Mouse (Mus musculus) limb, embryonic 13.5 days (tissue): Measurements from ENCODE around the gene Ubox5. TPM values are rescaled to one million over a fixed set of nuclear protein-coding genes. Genes with fewer than 3 reads are reported as not detected.
A peak's percentile ranks its signal among the peaks of the same experiment; 100 is the strongest.

ENCODE experiments used
- ATAC-seq: fragments of 200-750 bp; cut with Nextera tagmentation; 2 replicates; pipeline ENCODE4 v1.8.0; 2017; ENCODE audit warnings: low read depth, moderate number of reproducible peaks, moderate TSS enrichment; ENCODE audit not compliant: low FRiP score
- H3K27ac ChIP-seq: fragments of 300-500 bp; sonication (generic); 2 replicates; pipeline ENCODE4 v1.5.1; 2015; ENCODE audit warnings: inconsistent platforms, mild to moderate bottlenecking, moderate library complexity
- H3K27me3 ChIP-seq: fragments of 300-500 bp; sonication (generic); 2 replicates; pipeline ENCODE4 v1.6.1; 2015; ENCODE audit warnings: mild to moderate bottlenecking, inconsistent platforms
- H3K36me3 ChIP-seq: fragments of 300-500 bp; sonication (generic); 2 replicates; pipeline ENCODE4 v1.6.1; 2015; ENCODE audit warnings: inconsistent platforms, mild to moderate bottlenecking, moderate library complexity
- H3K4me1 ChIP-seq: fragments of 300-500 bp; sonication (generic); 2 replicates; pipeline ENCODE4 v1.6.1; 2015; ENCODE audit warnings: inconsistent platforms
- H3K4me2 ChIP-seq: fragments of 300-500 bp; sonication (generic); replicated peaks from 2 replicates; pipeline ENCODE4 v1.6.1; 2015; ENCODE audit warnings: inconsistent platforms, mild to moderate bottlenecking, moderate library complexity
- H3K4me3 ChIP-seq: fragments of 300-500 bp; sonication (generic); 2 replicates; pipeline ENCODE4 v1.5.1; 2015; ENCODE audit warnings: moderate library complexity, mild to moderate bottlenecking, inconsistent platforms
- H3K9ac ChIP-seq: fragments of 300-500 bp; sonication (generic); 2 replicates; pipeline ENCODE4 v1.6.1; 2015; ENCODE audit warnings: mild to moderate bottlenecking, inconsistent platforms
- H3K9me3 ChIP-seq: fragments of 300-500 bp; sonication (generic); 2 replicates; pipeline ENCODE4 v1.6.1; 2016; ENCODE audit warnings: inconsistent platforms
- WGBS: fragments of 180-500 bp; shearing (Covaris S2); methylation state at CpG from one replicate; pipeline ENCODE4 v1.1.7; 2015; 5-methylcytosine and 5-hydroxymethylcytosine counted together
- polyA plus RNA-seq: library from polyadenylated mRNA; unstranded; fragments of >200 nt; fragmentation: Nextera tagmentation; extraction: Ambion mirVana; gene quantifications from 2 replicates; pipeline ENCODE4 v1.2.1, GENCODE M21; 2015

Ubox5 gene
- polyA plus RNA-seq, 1 experiment from 2014 or later: 15.0 TPM

DNA sequence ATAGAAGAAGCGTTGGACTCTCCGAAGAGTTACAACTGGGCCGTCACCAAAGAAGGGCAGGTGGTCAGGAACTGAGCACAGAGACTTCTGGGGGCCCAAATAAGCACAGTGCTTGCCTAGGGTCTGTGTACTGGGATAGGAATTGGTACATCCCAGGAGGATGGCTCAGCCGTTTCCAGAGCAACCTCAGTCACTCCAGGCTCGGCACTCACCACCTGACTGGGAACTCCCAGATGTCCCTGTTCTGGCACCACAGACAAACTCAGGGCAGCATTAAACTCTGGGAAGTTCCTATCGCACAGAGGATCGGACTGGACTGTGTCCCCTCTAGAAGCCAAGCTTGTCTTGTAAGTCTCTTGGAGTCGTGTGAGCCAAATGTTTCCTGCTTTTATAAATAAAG is 64.9 kb downstream of the Ubox5 start:
- peaks cover 21% of the 10 kb centered on the region for H3K4me1 ChIP-seq
- H3K9me3 ChIP-seq: no peaks in the 10 kb centered on the region
- no peaks in the 10 kb centered on the region for H3K27me3 ChIP-seq
- peak overlapping the region; percentile 94 for H3K4me2 ChIP-seq
- 72% methylated on average over 8 of the region's 8 CpGs for WGBS
- ATAC-seq: no peak
- H3K9ac ChIP-seq: peak overlapping the region; percentile 91
- no peak overlapping the region for H3K27ac ChIP-seq
- peaks cover 20% of the 10 kb centered on the region for H3K36me3 ChIP-seq
- H3K4me3 ChIP-seq: peak overlapping the region; percentile 94

DNA sequence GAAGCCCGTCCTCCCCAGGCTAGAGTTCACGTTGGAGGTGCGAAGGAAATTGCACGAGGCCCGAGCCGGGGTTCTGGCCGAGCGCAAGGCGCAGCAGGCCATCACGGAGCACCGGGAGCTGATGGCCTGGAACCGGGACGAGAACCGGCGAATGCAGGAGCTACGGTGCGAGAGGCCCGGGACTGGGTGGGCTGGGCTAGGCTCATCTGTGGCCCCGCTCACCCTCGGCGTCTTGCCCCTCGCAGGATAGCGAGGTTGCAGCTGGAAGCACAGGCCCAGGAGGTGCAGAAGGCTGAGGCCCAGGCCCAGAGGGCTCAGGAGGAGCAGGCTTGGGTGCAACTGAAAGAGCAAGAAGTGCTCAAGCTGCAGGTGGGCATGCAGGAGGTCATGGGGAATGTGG is 65.8 kb downstream of the Ubox5 start:
- H3K36me3 ChIP-seq: peaks cover 20% of the 10 kb centered on the region
- H3K4me1 ChIP-seq: peaks cover 21% of the 10 kb centered on the region
- H3K9ac ChIP-seq: peak overlapping the region; percentile 91
- WGBS: 0% methylated on average over 23 of the region's 23 CpGs
- no peak overlapping the region for H3K27ac ChIP-seq
- peak overlapping the region; percentile 94 for H3K4me3 ChIP-seq
- no peaks in the 10 kb centered on the region for H3K27me3 ChIP-seq
- H3K4me2 ChIP-seq: peak overlapping the region; percentile 94
- no peak for ATAC-seq
- H3K9me3 ChIP-seq: no peaks in the 10 kb centered on the region

DNA sequence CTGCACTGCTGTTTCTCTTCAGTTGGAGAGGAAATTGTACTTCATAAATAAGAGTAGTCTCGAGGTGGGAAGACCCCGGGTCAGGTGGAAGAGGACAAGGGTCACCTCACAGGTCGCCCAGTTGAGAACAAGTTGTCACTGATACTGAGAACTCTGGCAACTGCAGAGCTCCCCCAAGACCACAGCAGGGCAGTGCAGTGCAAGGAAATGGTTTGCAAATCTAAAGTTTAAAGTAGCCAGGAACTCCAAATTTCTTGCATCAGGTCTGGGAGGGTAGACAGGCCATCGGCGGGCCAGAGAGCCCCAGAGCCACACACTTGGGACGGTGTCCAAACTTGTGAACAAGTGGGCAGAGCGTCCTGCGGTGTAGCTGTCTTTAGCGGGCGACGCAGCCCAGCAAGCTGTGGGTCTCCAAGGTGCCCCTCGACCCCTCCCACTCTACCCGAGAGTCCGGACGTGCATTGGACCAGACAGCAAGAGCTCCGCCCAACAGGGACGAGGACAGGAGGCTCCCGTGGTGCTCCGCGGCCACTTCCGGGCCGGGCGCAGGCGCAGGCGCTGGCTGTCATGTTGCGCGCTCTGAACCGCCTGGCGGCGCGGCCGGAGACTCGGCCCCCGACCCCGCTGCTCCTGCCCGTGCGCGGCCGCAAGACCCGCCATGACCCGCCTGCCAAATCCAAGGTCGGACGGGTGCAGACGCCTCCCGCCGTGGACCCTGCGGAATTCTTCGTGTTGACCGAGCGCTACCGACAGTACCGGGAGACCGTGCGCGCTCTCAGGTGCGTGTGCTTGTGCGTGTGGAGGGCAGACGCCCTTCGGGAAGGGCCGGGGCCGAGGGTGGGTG is 66.4 kb downstream of the Ubox5 start, which contains the start of gene Mrps26:
Mrps26 (plus strand) TSS at position 531 of the 844 bp plus-strand sequence.
- H3K4me2 ChIP-seq: peak within 1 kb of the TSS; percentile 94
- no peaks in the 10 kb centered on the region for H3K9me3 ChIP-seq
- H3K4me1 ChIP-seq: peaks cover 21% of the 10 kb centered on the region
- H3K9ac ChIP-seq: peak within 1 kb of the TSS; percentile 91
- H3K4me3 ChIP-seq: peak within 1 kb of the TSS; percentile 94
- WGBS: under 1% methylated on average over 61 of the region's 61 CpGs
- no peaks in the 10 kb centered on the region for H3K27me3 ChIP-seq
- peak; percentile 99 for ATAC-seq
- H3K27ac ChIP-seq: peak within 1 kb of the TSS; percentile 44; the same call in 1 of the 2 replicates
- peaks cover 23% of the 10 kb centered on the region for H3K36me3 ChIP-seq

- Histone ChIP-seq H3K27ac (no peak overlapping the region), H3K9ac (no peak overlapping the region), H3K4me2 (no peak overlapping the region), H3K4me1 (peaks cover 5% of the 10 kb centered on the region), H3K27me3 (no peaks in the 10 kb centered on the region), H3K36me3 (peaks cover 53% of the 10 kb centered on the region), H3K4me3 (no peak overlapping the region), H3K9me3 (no peaks in the 10 kb centered on the region)
- no peak for ATAC-seq
- 78% methylated on average over 2 of the region's 2 CpGs for WGBS
Measured at GRCm38 (mm10) chr2:130558015-130558414, 71.8 kb downstream of the Ubox5 start.

DNA sequence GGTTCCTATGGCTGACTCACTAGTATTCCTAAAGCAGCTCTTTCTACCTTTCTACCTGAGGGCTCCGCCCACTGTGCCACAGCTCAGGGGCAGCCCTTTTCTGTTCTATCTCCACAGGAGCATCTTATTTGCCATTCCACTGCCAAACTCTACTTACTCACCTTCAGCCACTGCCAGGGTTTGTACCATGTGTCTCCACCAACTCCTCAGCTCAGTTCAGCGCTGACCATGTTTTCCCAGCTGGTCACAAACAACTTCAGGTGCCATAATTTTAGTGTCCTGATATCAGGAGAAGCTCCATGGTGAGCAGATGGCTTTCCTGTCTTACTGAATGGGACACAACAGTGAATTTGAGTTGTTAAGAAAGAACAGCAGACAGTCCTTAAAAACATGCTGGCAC is 72.4 kb downstream of the Ubox5 start:
- no peaks in the 10 kb centered on the region for H3K4me1 ChIP-seq
- H3K36me3 ChIP-seq: peaks cover 59% of the 10 kb centered on the region
- 98% methylated on average over 2 of the region's 2 CpGs for WGBS
- no peak overlapping the region for H3K4me2 ChIP-seq
- H3K9me3 ChIP-seq: no peaks in the 10 kb centered on the region
- no peak overlapping the region for H3K27ac ChIP-seq
- H3K4me3 ChIP-seq: no peak overlapping the region
- ATAC-seq: no peak
- H3K9ac ChIP-seq: no peak overlapping the region
- H3K27me3 ChIP-seq: no peaks in the 10 kb centered on the region

DNA sequence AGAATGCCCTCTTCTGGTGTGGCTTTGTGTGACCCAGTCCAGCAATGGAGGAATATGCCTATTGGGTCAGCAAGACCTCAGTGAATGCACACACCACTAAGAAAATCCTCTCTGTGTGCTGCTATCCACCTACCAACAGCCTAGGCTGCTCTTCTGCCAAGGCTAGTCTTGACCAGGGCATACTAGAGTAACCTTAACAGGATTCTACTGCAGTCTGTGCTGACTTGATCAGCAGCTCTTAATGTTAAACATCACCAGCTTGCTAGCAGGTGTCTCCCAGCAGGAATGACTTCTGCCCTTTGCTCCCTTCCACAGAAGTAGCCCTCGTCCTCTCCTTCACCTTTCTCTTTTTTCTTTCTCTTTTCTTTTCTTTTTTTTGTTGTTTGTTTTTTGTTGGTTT is 73.5 kb downstream of the Ubox5 start:
- ATAC-seq: no peak
- Histone ChIP-seq H3K27ac (no peak overlapping the region), H3K36me3 (peaks cover 71% of the 10 kb centered on the region), H3K4me3 (no peak overlapping the region), H3K9me3 (no peaks in the 10 kb centered on the region), H3K9ac (no peak overlapping the region), H3K4me1 (no peaks in the 10 kb centered on the region), H3K4me2 (no peak overlapping the region), H3K27me3 (no peaks in the 10 kb centered on the region)
- 77% methylated on average over 1 of the region's 1 CpGs for WGBS

DNA sequence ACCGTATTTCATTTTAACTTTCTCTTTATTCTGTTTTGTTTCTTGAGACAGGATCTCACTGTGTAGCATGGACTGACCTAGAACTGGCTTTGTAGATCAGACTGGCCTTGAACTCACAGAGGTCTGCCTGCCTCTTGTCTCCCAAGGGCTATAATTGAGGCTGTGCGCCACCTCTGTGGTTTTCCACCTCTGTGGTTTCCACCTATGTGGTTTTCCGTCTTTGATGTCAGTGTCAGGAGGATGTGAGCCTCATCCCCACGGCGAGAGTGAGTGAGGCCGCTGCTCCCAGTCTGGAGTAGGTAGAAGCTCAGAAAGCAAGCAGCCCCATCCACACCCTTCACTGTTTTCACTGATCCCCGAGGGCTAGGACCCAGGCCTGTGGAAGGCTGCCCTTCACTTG is 75.0 kb downstream of the Ubox5 start:
- no peaks in the 10 kb centered on the region for H3K4me1 ChIP-seq
- H3K9me3 ChIP-seq: no peaks in the 10 kb centered on the region
- no peak overlapping the region for H3K4me2 ChIP-seq
- no peak overlapping the region for H3K4me3 ChIP-seq
- H3K9ac ChIP-seq: no peak overlapping the region
- H3K27ac ChIP-seq: no peak overlapping the region
- H3K36me3 ChIP-seq: peaks cover 85% of the 10 kb centered on the region
- WGBS: 85% methylated on average over 7 of the region's 7 CpGs
- H3K27me3 ChIP-seq: no peaks in the 10 kb centered on the region
- ATAC-seq: no peak

DNA sequence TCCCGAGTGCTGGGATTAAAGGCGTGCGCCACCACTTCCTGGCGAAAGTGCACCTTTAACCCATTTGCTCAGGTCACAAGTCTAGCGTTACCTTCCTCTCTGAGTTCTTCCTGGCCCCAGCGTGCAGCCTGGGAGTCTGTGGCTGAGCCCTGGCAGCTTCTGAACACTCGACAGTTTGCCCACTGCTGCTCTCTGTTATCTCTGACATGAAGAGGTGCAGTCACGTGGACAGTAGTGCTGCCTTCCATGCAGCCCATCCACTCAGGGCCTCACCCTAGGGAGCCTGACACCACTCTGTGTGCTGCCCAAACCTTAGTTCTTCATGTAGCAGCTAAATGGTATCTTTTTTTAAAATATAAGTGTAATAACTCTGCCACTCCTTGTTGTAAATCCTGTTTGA is 82.9 kb downstream of the Ubox5 start:
- no peak for ATAC-seq
- Histone ChIP-seq H3K36me3 (peaks cover 99% of the 10 kb centered on the region), H3K9ac (no peak overlapping the region), H3K27me3 (no peaks in the 10 kb centered on the region), H3K4me1 (no peaks in the 10 kb centered on the region), H3K27ac (no peak overlapping the region), H3K4me3 (no peak overlapping the region), H3K9me3 (no peaks in the 10 kb centered on the region), H3K4me2 (no peak overlapping the region)
- 94% methylated on average over 8 of the region's 8 CpGs for WGBS

DNA sequence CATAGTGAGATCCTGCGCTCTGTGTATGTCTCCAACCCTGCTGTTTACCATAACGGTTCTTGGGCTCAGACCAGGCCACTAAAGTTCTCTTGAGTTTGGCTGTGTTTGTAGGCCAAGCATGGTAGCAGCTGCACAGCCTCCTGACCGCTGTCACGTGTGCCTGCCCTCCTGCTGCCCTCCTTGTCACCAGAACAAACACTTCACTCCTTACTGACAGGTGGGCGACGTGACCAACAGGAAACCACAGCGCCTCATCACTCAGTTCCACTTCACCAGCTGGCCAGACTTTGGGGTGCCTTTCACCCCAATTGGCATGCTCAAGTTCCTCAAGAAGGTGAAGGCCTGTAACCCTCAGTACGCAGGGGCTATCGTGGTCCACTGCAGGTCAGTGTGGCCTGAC is 89.6 kb downstream of the Ubox5 start:
- H3K4me1 ChIP-seq: no peaks in the 10 kb centered on the region
- H3K9me3 ChIP-seq: no peaks in the 10 kb centered on the region
- H3K9ac ChIP-seq: no peak overlapping the region
- peaks cover 95% of the 10 kb centered on the region for H3K36me3 ChIP-seq
- H3K4me3 ChIP-seq: no peak overlapping the region
- no peak overlapping the region for H3K4me2 ChIP-seq
- no peaks in the 10 kb centered on the region for H3K27me3 ChIP-seq
- ATAC-seq: no peak
- H3K27ac ChIP-seq: no peak overlapping the region; the same call in 1 of the 2 replicates
- WGBS: 90% methylated on average over 9 of the region's 9 CpGs

Other genes starting within 250 kb of the Ubox5 start
- 137 and 145 TPM in 2 replicates for gene Cpxm1, start 232.5 kb downstream of the Ubox5 start, polyA plus RNA-seq
- 0.08 and 0.11 TPM in 2 replicates for gene Gm28372, start 224.8 kb downstream of the Ubox5 start, polyA plus RNA-seq
- not detected in 2 replicates for gene 1700020A23Rik, start 224.8 kb downstream of the Ubox5 start, polyA plus RNA-seq
- not detected in 2 replicates for gene Tmem239, start 223.6 kb downstream of the Ubox5 start, polyA plus RNA-seq
- 113 and 122 TPM in 2 replicates for gene Vps16, start 205.7 kb downstream of the Ubox5 start, polyA plus RNA-seq
- gene Pced1a, start 205.3 kb downstream of the Ubox5 start, polyA plus RNA-seq: 16.1 and 16.4 TPM in 2 replicates
- 104 and 105 TPM in 2 replicates for gene Ptpra, start 179.8 kb downstream of the Ubox5 start, polyA plus RNA-seq
- 80.3 and 85.4 TPM in 2 replicates for gene Mrps26, start 66.3 kb downstream of the Ubox5 start, polyA plus RNA-seq
- gene Oxt, start 53.9 kb downstream of the Ubox5 start, polyA plus RNA-seq: not detected in 2 replicates
- not detected in 2 replicates for gene Avp, start 47.5 kb downstream of the Ubox5 start, polyA plus RNA-seq
- 14.5 and 16.0 TPM in 2 replicates for gene Fastkd5, start within 50 bp of the Ubox5 start, polyA plus RNA-seq
- gene Lzts3, start 12.8 kb upstream of the Ubox5 start, polyA plus RNA-seq: 3.9 and 4.7 TPM in 2 replicates
- 58.5 and 64.3 TPM in 2 replicates for gene Ddrgk1, start 34.6 kb upstream of the Ubox5 start, polyA plus RNA-seq
- 126 and 131 TPM in 2 replicates for gene Itpa, start 37.6 kb upstream of the Ubox5 start, polyA plus RNA-seq
- gene Slc4a11, start 67.5 kb upstream of the Ubox5 start, polyA plus RNA-seq: 1.4 and 1.7 TPM in 2 replicates